Mouse (Mus musculus): ENCODE measurements around the gene Lnx2.

Gene Lnx2

GRCm38 (mm10) chr5:147076026-147076798, at the start of gene Lnx2:
Gene Lnx2, minus strand, starts transcription at chr5:147076586.
- DNase-seq (ENCODE audit: low spot score), result peak; percentile 93

- DNase-seq (ENCODE audit: low spot score), result no peak
Observed at GRCm38 (mm10) chr5:147125542-147126185, 49.3 kb upstream of the Lnx2 start.

- no peak for DNase-seq (ENCODE audit: low spot score)
Observed at GRCm38 (mm10) chr5:147124794-147125193, 48.4 kb upstream of the Lnx2 start.

- DNase-seq (ENCODE audit: low spot score), result no peak
Observed at GRCm38 (mm10) chr5:147121146-147121545, 44.8 kb upstream of the Lnx2 start.

- DNase-seq (ENCODE audit: low spot score), result no peak
Observed at GRCm38 (mm10) chr5:147117027-147117426, 40.6 kb upstream of the Lnx2 start.

- DNase-seq (ENCODE audit: low spot score), result no peak
Observed at GRCm38 (mm10) chr5:147115631-147116030, 39.2 kb upstream of the Lnx2 start.

- DNase-seq (ENCODE audit: low spot score), result no peak
Observed at GRCm38 (mm10) chr5:147114738-147115137, 38.4 kb upstream of the Lnx2 start.

- DNase-seq (ENCODE audit: low spot score), result no peak
Observed at GRCm38 (mm10) chr5:147108861-147109591, 32.6 kb upstream of the Lnx2 start.

- DNase-seq (ENCODE audit: low spot score), result no peak
Observed at GRCm38 (mm10) chr5:147107276-147107675, 30.9 kb upstream of the Lnx2 start.

GRCm38 (mm10) chr5:147102295-147102694, 25.9 kb upstream of the Lnx2 start:
- DNase-seq (ENCODE audit: low spot score), result no peak

- no peak for DNase-seq (ENCODE audit: low spot score)
Observed at GRCm38 (mm10) chr5:147100180-147100579, 23.8 kb upstream of the Lnx2 start.

- DNase-seq (ENCODE audit: low spot score), result no peak
Observed at GRCm38 (mm10) chr5:147098667-147099066, 22.3 kb upstream of the Lnx2 start.

- DNase-seq (ENCODE audit: low spot score), result no peak
Observed at GRCm38 (mm10) chr5:147096586-147096985, 20.2 kb upstream of the Lnx2 start.

GRCm38 (mm10) chr5:147094296-147094695, 17.9 kb upstream of the Lnx2 start:
- DNase-seq (ENCODE audit: low spot score), result no peak

- DNase-seq (ENCODE audit: low spot score), result no peak
Observed at GRCm38 (mm10) chr5:147092448-147092847, 16.1 kb upstream of the Lnx2 start.

- DNase-seq (ENCODE audit: low spot score), result no peak
Observed at GRCm38 (mm10) chr5:147090256-147090963, 14.0 kb upstream of the Lnx2 start.

GRCm38 (mm10) chr5:147089836-147090235, 13.4 kb upstream of the Lnx2 start:
- no peak for DNase-seq (ENCODE audit: low spot score)

GRCm38 (mm10) chr5:147086816-147087215, 10.4 kb upstream of the Lnx2 start:
- no peak for DNase-seq (ENCODE audit: low spot score)

- DNase-seq (ENCODE audit: low spot score), result no peak
Observed at GRCm38 (mm10) chr5:147085201-147085894, 9.0 kb upstream of the Lnx2 start.

- no peak for DNase-seq (ENCODE audit: low spot score)
Observed at GRCm38 (mm10) chr5:147078110-147078900, 1.9 kb upstream of the Lnx2 start.

All from spleen, adult 12 weeks (tissue).